Mouse (Mus musculus): ENCODE measurements around the gene Tlcd1. TPM values are rescaled to one million over a fixed set of nuclear protein-coding genes. Genes with fewer than 3 reads are reported as not detected.

Tlcd1 gene
- polyA plus RNA-seq, 1 experiment from 2014 or later = 6.9 TPM

DNA sequence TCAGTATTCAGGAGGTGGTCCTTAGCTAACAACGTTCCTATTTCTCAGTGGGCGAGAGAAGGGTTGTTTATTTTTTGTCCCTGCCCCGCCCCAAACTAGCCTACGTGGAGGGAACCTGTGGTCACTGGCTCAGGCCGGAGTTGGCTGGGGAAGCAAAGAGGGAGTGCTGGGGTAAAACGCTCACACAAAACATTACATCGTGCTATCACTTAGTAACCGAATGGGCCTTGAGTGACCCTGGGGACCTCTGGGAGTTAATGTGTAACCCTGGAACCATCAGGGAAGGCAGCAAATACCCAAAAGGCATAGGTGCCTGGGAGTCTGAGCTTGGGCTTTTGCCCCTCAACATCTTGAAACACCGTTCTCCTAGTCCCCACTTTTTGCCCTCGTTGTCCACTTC lies 926 bp downstream of the Tlcd1 start:
- no peak overlapping the region for H3K9ac ChIP-seq (replicated peaks; ENCODE audit: low read length)
- WGBS = 4% methylated on average over 10 of the region's 10 CpGs
- H3K4me2 ChIP-seq (ENCODE audit: low read length) = peak overlapping the region; percentile 70
- no peak overlapping the region for H3K27ac ChIP-seq (replicated peaks; ENCODE audit: low read depth, low read length)
- ATAC-seq (ENCODE audit: low FRiP score, low TSS enrichment) (no peak), DNase-seq (no peak)
- no peaks in the 10 kb centered on the region for H3K27me3 ChIP-seq (ENCODE audit: control insufficient read depth, insufficient read depth, low read length)
- H3K36me3 ChIP-seq (ENCODE audit: control insufficient read depth, insufficient read depth, low read length) = peaks cover 36% of the 10 kb centered on the region
- H3K4me3 ChIP-seq (replicated peaks; ENCODE audit: low read depth, low read length) = peak overlapping the region; percentile 37; the same call in 1 of the 2 replicates
- peaks cover 28% of the 10 kb centered on the region for H3K4me1 ChIP-seq (ENCODE audit: control insufficient read depth, insufficient read depth, low read length)
- no peaks in the 10 kb centered on the region for H3K9me3 ChIP-seq (ENCODE audit: control insufficient read depth, low read length)

- ATAC-seq (ENCODE audit: low FRiP score, low TSS enrichment) = peak; percentile 85
Observed at GRCm38 (mm10) chr11:78177903-78178858, 1.7 kb downstream of the Tlcd1 start.

DNA sequence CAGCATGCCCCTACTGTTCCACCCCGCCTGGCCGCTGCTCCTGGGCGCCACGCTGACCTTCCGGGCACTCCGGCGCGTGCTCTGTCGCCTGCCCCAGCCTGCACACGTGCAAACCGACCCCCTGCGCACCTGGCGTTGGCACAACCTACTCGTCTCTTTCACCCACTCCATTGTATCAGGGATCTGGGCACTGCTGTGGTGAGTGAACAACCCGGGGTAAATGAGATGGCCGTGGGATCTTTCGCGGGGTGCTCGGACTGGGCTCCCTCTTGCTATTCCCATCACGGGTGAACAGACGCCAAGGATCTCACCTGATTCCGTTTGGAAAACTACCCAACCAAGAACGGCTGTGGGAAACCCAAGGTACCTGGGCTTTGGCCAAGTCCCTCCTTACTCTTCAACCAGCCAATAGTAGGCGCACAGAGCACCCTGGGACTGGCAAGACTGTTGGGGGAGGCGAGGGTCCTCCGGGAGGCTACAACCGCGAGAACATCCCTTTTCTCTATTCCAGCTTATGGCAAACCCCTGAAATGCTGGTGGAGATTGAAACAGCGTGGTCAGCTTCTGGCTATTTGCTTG lies 2.4 kb downstream of the Tlcd1 start:
- peak; percentile 3 for ATAC-seq (ENCODE audit: low FRiP score, low TSS enrichment)
- H3K4me1 ChIP-seq (ENCODE audit: control insufficient read depth, insufficient read depth, low read length) = peaks cover 31% of the 10 kb centered on the region
- peak; percentile 68 for DNase-seq
- H3K27me3 ChIP-seq (ENCODE audit: control insufficient read depth, insufficient read depth, low read length) = no peaks in the 10 kb centered on the region
- H3K9ac ChIP-seq (replicated peaks; ENCODE audit: low read length) = peak overlapping the region; percentile 51
- no peaks in the 10 kb centered on the region for H3K9me3 ChIP-seq (ENCODE audit: control insufficient read depth, low read length)
- H3K27ac ChIP-seq (replicated peaks; ENCODE audit: low read depth, low read length) = peak overlapping the region; percentile 78
- peak overlapping the region; percentile 70 for H3K4me2 ChIP-seq (ENCODE audit: low read length)
- H3K4me3 ChIP-seq (replicated peaks; ENCODE audit: low read depth, low read length) = peak overlapping the region; percentile 37
- 3% methylated on average over 29 of the region's 29 CpGs for WGBS
- peaks cover 36% of the 10 kb centered on the region for H3K36me3 ChIP-seq (ENCODE audit: control insufficient read depth, insufficient read depth, low read length)

More at GRCm38 (mm10) chr11:78177903-78178858, 1.7 kb downstream of the Tlcd1 start:
- Histone ChIP-seq H3K4me1 (ENCODE audit: control insufficient read depth, insufficient read depth, low read length) (peaks cover 28% of the 10 kb centered on the region), H3K27me3 (ENCODE audit: control insufficient read depth, insufficient read depth, low read length) (no peaks in the 10 kb centered on the region), H3K9ac (replicated peaks; ENCODE audit: low read length) (peak overlapping the region; percentile 51), H3K4me2 (ENCODE audit: low read length) (peak overlapping the region; percentile 70), H3K9me3 (ENCODE audit: control insufficient read depth, low read length) (no peaks in the 10 kb centered on the region), H3K36me3 (ENCODE audit: control insufficient read depth, insufficient read depth, low read length) (peaks cover 36% of the 10 kb centered on the region), H3K27ac (replicated peaks; ENCODE audit: low read depth, low read length) (peak overlapping the region; percentile 78), H3K4me3 (replicated peaks; ENCODE audit: low read depth, low read length) (peak overlapping the region; percentile 37)
- peak; percentile 97 for DNase-seq
- WGBS = under 1% methylated on average over 70 of the region's 84 CpGs

GRCm38 (mm10) chr11:78179438-78179999 lies 3.0 kb downstream of the Tlcd1 start:
- no peaks in the 10 kb centered on the region for H3K27me3 ChIP-seq (ENCODE audit: control insufficient read depth, insufficient read depth, low read length)
- peaks cover 36% of the 10 kb centered on the region for H3K36me3 ChIP-seq (ENCODE audit: control insufficient read depth, insufficient read depth, low read length)
- WGBS = 29% methylated on average over 8 of the region's 8 CpGs
- peaks cover 32% of the 10 kb centered on the region for H3K4me1 ChIP-seq (ENCODE audit: control insufficient read depth, insufficient read depth, low read length)
- H3K27ac ChIP-seq (replicated peaks; ENCODE audit: low read depth, low read length) = no peak overlapping the region
- H3K4me2 ChIP-seq (ENCODE audit: low read length) = peak overlapping the region; percentile 70
- H3K4me3 ChIP-seq (replicated peaks; ENCODE audit: low read depth, low read length) = peak overlapping the region; percentile 37; the same call in 1 of the 2 replicates
- ATAC-seq (ENCODE audit: low FRiP score, low TSS enrichment) (no peak), DNase-seq (no peak)
- no peaks in the 10 kb centered on the region for H3K9me3 ChIP-seq (ENCODE audit: control insufficient read depth, low read length)
- H3K9ac ChIP-seq (replicated peaks; ENCODE audit: low read length) = peak overlapping the region; percentile 51; the same call in 1 of the 2 replicates

DNA sequence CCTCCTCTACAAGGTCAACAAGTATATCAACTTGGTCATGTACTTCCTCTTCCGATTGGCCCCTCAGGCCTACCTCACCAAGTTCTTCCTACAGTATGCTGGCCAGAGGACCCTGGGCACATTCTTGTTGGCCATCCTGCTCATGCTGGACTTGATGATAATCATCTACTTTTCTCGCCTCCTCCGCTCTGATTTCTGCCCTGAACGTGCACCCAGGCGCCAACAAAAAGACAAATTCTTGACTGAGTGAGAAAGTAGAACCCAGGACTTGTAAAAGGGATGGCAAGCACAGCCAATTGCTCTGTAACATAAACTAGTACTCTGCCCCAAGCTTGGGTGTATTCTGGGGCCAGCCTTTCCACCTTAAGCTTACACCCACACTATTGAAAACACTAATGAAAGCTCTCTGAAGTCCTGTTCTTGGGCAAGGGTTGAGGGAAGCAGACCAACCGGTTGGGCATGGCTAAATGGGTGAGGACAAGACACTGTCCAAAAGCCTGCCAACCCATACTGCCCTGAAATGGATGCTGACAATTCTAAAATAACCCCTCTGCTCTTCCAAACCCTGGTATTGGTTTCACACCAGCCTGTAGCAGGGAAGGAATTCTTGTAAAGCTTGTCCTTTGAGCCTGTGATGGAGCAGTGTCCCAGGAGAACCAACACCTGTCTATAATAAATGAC lies 3.7 kb downstream of the Tlcd1 start:
- 87% methylated on average over 6 of the region's 6 CpGs for WGBS
- DNase-seq = no peak
- Histone ChIP-seq H3K9me3 (ENCODE audit: control insufficient read depth, low read length) (no peaks in the 10 kb centered on the region), H3K27ac (replicated peaks; ENCODE audit: low read depth, low read length) (no peak overlapping the region), H3K27me3 (ENCODE audit: control insufficient read depth, insufficient read depth, low read length) (no peaks in the 10 kb centered on the region), H3K9ac (replicated peaks; ENCODE audit: low read length) (no peak overlapping the region), H3K4me2 (ENCODE audit: low read length) (no peak overlapping the region), H3K4me3 (replicated peaks; ENCODE audit: low read depth, low read length) (no peak overlapping the region), H3K4me1 (ENCODE audit: control insufficient read depth, insufficient read depth, low read length) (peaks cover 32% of the 10 kb centered on the region), H3K36me3 (ENCODE audit: control insufficient read depth, insufficient read depth, low read length) (peaks cover 36% of the 10 kb centered on the region)
- no peak for ATAC-seq (ENCODE audit: low FRiP score, low TSS enrichment)

- Histone ChIP-seq H3K9me3 (ENCODE audit: control insufficient read depth, low read length) (no peaks in the 10 kb centered on the region), H3K27ac (replicated peaks; ENCODE audit: low read depth, low read length) (no peak overlapping the region), H3K9ac (replicated peaks; ENCODE audit: low read length) (peak overlapping the region; percentile 90; the same call in 1 of the 2 replicates), H3K4me3 (replicated peaks; ENCODE audit: low read depth, low read length) (peak overlapping the region; percentile 90), H3K4me2 (ENCODE audit: low read length) (peak overlapping the region; percentile 83), H3K36me3 (ENCODE audit: control insufficient read depth, insufficient read depth, low read length) (peaks cover 36% of the 10 kb centered on the region), H3K4me1 (ENCODE audit: control insufficient read depth, insufficient read depth, low read length) (peaks cover 27% of the 10 kb centered on the region), H3K27me3 (ENCODE audit: control insufficient read depth, insufficient read depth, low read length) (no peaks in the 10 kb centered on the region)
- DNase-seq = no peak
- no peak for ATAC-seq (ENCODE audit: low FRiP score, low TSS enrichment)
- WGBS = 54% methylated on average over 2 of the region's 2 CpGs
Observed at GRCm38 (mm10) chr11:78181830-78182357, 5.4 kb downstream of the Tlcd1 start.

DNA sequence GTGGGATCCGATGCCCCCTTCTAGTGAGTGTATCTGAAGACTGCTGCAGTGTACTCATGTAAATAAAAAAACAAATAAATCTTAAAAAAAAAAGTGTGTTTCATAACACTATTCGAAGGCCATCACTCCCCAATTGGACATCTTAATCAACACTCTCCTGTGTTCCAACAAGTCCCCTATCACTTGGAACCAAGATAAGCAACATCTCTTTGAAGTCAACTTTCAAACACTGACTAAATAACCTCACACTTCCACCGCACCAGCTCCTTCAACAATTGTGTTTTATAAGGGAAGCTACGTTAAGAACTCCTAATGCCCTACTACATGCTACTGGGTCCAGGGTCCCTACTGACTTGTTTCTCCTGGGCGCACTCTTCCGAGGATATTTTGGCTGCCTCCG lies 5.9 kb downstream of the Tlcd1 start:
- no peaks in the 10 kb centered on the region for H3K27me3 ChIP-seq (ENCODE audit: control insufficient read depth, insufficient read depth, low read length)
- no peak for ATAC-seq (ENCODE audit: low FRiP score, low TSS enrichment)
- H3K4me2 ChIP-seq (ENCODE audit: low read length) = peak overlapping the region; percentile 83
- peaks cover 23% of the 10 kb centered on the region for H3K4me1 ChIP-seq (ENCODE audit: control insufficient read depth, insufficient read depth, low read length)
- peak overlapping the region; percentile 90 for H3K4me3 ChIP-seq (replicated peaks; ENCODE audit: low read depth, low read length)
- no peak for DNase-seq
- H3K9me3 ChIP-seq (ENCODE audit: control insufficient read depth, low read length) = no peaks in the 10 kb centered on the region
- peak overlapping the region; percentile 90 for H3K9ac ChIP-seq (replicated peaks; ENCODE audit: low read length)
- 8% methylated on average over 7 of the region's 7 CpGs for WGBS
- H3K27ac ChIP-seq (replicated peaks; ENCODE audit: low read depth, low read length) = peak overlapping the region; percentile 95; the same call in 1 of the 2 replicates
- peaks cover 36% of the 10 kb centered on the region for H3K36me3 ChIP-seq (ENCODE audit: control insufficient read depth, insufficient read depth, low read length)

All from midbrain, embryonic 14.5 days (tissue).